Mouse (Mus musculus): ENCODE data around the gene Spx. TPM values are rescaled to one million over a fixed set of nuclear protein-coding genes. Genes with fewer than 3 reads are reported as not detected.

The Spx gene
- 0.31 TPM in 1 of 2 replicates, not detected in the other for polyA plus RNA-seq (2015; fragmentation: Nextera tagmentation; extraction: Ambion mirVana)

DNA sequence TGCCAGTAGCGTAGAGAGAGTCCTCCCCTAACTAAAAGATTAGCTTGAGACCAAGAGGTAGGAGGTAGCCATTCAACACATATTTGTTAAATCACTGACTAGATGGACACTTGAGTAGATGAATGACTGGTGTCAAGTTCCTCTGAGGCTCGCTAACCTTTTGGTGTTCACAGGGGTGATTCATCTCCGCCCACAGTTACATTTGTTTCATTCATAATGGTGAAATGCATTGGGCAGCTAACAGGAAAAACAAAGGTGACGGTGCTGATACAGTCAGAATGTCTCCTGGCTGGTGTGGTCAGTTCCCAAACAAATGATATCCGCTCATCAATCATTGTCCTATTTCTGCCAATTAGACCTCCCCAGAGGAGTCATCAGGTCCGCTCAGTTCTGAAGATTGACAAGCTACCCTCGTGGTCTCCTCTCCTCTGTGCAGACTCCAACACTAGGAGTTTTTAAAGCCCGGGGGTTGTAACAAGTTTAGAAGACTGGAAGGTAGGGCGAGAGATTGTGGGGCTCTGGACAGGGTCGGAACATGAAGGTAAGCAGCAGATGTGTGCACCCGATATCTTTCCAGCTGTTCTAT lies at the start of gene Spx:
Spx (plus strand) TSS at position 536 of the 586 bp plus-strand sequence.
- Histone ChIP-seq H3K27ac (ENCODE audit: low read length) (no peak within 1 kb of the TSS), H3K36me3 (ENCODE audit: control insufficient read depth, insufficient read depth) (no peaks in the 10 kb centered on the region), H3K4me3 (ENCODE audit: low read length) (no peak within 1 kb of the TSS), H3K4me1 (ENCODE audit: control insufficient read depth, insufficient read depth, low read length) (peaks cover 3% of the 10 kb centered on the region; the same call in 1 of the 2 replicates), H3K27me3 (ENCODE audit: control insufficient read depth, insufficient read depth, low read length) (peaks cover 25% of the 10 kb centered on the region), H3K9me3 (replicated peaks; ENCODE audit: control insufficient read depth, low read length) (no peaks in the 10 kb centered on the region), H3K9ac (ENCODE audit: low read length) (no peak within 1 kb of the TSS), H3K4me2 (ENCODE audit: low read depth, low read length) (no peak within 1 kb of the TSS)
- no peak for ATAC-seq (replicated peaks; ENCODE audit: extremely low read depth, insufficient read depth, low FRiP score)
- 65% methylated on average over 11 of the region's 11 CpGs for WGBS

DNA sequence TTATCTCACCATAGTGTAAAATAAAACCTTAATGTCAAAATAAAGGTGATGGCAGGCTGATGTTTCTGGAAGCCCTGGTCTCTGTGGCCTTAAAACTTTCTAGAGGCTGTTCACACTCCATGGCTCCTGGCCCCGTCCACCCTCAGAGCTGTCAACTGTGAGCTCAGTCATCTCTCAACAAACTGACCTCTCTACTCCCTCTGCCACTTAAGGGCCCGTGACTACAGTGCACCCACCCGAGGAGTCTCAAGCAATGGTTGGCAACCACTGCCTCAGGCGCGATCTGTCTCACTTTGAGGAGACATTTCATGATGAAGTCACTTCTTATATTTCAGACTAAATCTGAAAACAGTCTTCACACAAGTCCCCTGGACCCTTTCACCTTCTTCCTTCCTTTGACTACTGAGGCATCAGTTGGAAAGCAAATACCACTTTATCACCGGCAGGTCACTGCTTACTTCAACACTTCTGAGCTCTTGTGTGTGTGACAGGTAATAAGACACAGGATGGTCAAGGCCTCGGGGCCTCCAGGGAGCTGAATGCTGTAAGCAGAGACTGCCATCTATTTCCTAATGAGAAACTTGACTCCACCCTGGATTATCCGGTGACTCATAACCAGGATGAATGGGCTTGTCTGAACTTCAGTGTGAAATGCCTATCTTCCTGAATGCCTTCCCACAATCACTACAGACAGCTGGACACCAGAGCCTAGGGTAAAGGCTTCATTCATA lies 47.3 kb upstream of the Spx start:
- H3K4me1 ChIP-seq (ENCODE audit: control insufficient read depth, insufficient read depth, low read length) = no peaks in the 10 kb centered on the region
- no peak overlapping the region for H3K9ac ChIP-seq (ENCODE audit: low read length)
- H3K27me3 ChIP-seq (ENCODE audit: control insufficient read depth, insufficient read depth, low read length) = no peaks in the 10 kb centered on the region
- no peak overlapping the region for H3K27ac ChIP-seq (ENCODE audit: low read length)
- H3K36me3 ChIP-seq (ENCODE audit: control insufficient read depth, insufficient read depth) = peaks cover 27% of the 10 kb centered on the region
- H3K4me2 ChIP-seq (ENCODE audit: low read depth, low read length) = no peak overlapping the region
- 70% methylated on average over 8 of the region's 8 CpGs for WGBS
- ATAC-seq (replicated peaks; ENCODE audit: extremely low read depth, insufficient read depth, low FRiP score) = no peak
- H3K9me3 ChIP-seq (replicated peaks; ENCODE audit: control insufficient read depth, low read length) = no peaks in the 10 kb centered on the region
- H3K4me3 ChIP-seq (ENCODE audit: low read length) = no peak overlapping the region

DNA sequence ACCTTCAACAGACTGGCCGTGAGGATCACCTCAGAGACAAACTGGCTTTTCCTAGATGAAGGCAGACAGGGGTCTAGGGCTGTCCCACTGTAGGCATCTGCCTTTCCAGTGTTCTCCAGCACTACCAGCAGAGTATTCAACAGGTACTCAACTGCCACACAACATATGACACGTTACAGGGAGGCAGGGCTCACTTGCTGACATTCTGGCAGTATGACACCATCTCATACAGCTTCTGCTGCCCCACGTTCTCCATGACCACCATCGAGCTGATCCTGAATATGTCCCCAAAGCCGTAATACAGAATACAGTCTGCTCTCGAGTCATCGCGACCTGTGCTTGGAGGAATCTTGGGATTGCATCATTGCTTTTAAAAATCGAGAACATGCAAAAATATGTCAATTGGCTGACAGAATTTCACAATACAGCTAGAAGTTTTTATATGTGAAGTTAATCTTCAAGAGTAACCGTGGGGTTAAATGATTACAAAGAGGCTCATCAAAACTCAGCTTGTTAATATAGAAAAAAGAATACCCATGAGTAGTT lies 46.7 kb upstream of the Spx start:
- ATAC-seq (replicated peaks; ENCODE audit: extremely low read depth, insufficient read depth, low FRiP score) = no peak
- H3K27me3 ChIP-seq (ENCODE audit: control insufficient read depth, insufficient read depth, low read length) = no peaks in the 10 kb centered on the region
- H3K36me3 ChIP-seq (ENCODE audit: control insufficient read depth, insufficient read depth) = peaks cover 25% of the 10 kb centered on the region
- 86% methylated on average over 10 of the region's 10 CpGs for WGBS
- no peak overlapping the region for H3K27ac ChIP-seq (ENCODE audit: low read length)
- no peak overlapping the region for H3K4me3 ChIP-seq (ENCODE audit: low read length)
- H3K4me2 ChIP-seq (ENCODE audit: low read depth, low read length) = no peak overlapping the region
- H3K9me3 ChIP-seq (replicated peaks; ENCODE audit: control insufficient read depth, low read length) = no peaks in the 10 kb centered on the region
- H3K4me1 ChIP-seq (ENCODE audit: control insufficient read depth, insufficient read depth, low read length) = no peaks in the 10 kb centered on the region
- no peak overlapping the region for H3K9ac ChIP-seq (ENCODE audit: low read length)

DNA sequence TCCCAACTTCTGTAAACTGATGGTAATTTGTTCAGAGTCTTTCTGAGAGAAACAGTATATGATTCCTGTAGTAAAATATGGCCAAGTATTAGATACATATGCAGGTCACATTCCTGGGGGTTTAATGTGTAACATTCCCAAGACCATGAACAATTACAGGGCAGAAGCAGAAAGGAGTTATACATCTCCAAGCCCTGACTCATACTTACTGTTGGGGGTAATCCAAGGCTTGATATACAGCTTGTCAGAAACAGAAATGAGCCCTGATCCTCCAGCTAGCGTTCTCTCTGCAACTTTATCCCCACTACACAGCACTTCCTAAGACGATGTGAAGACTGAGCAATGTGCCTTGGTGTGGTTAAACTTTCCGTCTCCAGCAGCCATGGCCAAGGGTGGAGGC lies 45.7 kb upstream of the Spx start:
- Histone ChIP-seq H3K36me3 (ENCODE audit: control insufficient read depth, insufficient read depth) (peaks cover 29% of the 10 kb centered on the region), H3K4me1 (ENCODE audit: control insufficient read depth, insufficient read depth, low read length) (no peaks in the 10 kb centered on the region), H3K4me3 (ENCODE audit: low read length) (no peak overlapping the region), H3K9me3 (replicated peaks; ENCODE audit: control insufficient read depth, low read length) (no peaks in the 10 kb centered on the region), H3K4me2 (ENCODE audit: low read depth, low read length) (no peak overlapping the region), H3K9ac (ENCODE audit: low read length) (no peak overlapping the region), H3K27me3 (ENCODE audit: control insufficient read depth, insufficient read depth, low read length) (no peaks in the 10 kb centered on the region), H3K27ac (ENCODE audit: low read length) (no peak overlapping the region)
- no peak for ATAC-seq (replicated peaks; ENCODE audit: extremely low read depth, insufficient read depth, low FRiP score)
- 88% methylated on average over 3 of the region's 3 CpGs for WGBS

DNA sequence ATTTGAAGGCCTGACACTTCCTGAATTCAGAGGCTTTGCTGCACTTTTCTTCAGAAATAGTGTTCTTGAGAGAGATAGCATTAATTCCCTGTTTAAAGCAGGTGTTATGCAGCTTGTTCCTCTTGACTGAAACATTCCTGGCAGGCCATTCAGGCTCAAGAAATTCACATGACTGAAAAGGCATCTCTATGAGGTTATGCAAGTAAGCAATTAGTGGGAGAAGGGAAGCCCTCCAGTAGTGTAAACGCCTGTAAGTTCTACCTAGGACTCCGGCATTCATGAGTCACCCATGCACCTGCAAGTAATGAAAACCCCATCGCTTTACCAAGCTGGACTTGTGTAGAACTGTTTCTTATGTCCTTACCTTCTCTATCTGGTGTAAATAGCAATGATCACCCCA lies 43.7 kb upstream of the Spx start:
- Histone ChIP-seq H3K4me3 (ENCODE audit: low read length) (no peak overlapping the region), H3K36me3 (ENCODE audit: control insufficient read depth, insufficient read depth) (peaks cover 26% of the 10 kb centered on the region; the same call in 1 of the 2 replicates), H3K27me3 (ENCODE audit: control insufficient read depth, insufficient read depth, low read length) (no peaks in the 10 kb centered on the region), H3K27ac (ENCODE audit: low read length) (no peak overlapping the region), H3K4me2 (ENCODE audit: low read depth, low read length) (no peak overlapping the region), H3K9me3 (replicated peaks; ENCODE audit: control insufficient read depth, low read length) (no peaks in the 10 kb centered on the region), H3K4me1 (ENCODE audit: control insufficient read depth, insufficient read depth, low read length) (no peaks in the 10 kb centered on the region), H3K9ac (ENCODE audit: low read length) (no peak overlapping the region)
- ATAC-seq (replicated peaks; ENCODE audit: extremely low read depth, insufficient read depth, low FRiP score) = no peak
- 85% methylated on average over 3 of the region's 3 CpGs for WGBS

DNA sequence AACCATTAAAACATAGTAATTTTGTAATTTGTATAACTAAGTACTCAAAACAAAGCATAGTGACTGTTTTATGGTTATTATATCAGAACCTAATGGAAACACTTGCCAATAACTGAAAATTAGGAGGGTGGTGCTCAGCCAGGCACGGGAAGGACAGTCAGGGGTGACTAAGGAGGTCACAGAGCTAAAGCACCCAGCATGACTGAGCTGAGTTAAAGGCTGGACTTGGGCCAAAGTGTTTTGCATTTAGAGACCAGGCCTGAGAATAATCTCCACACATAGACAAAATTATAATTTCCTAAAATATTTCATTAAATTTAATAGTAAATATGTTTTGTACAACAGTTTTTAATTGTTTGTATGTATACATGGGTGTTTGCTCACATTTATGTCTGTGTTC lies 36.2 kb upstream of the Spx start:
- WGBS = 74% methylated on average over 1 of the region's 1 CpGs
- Histone ChIP-seq H3K4me3 (ENCODE audit: low read length) (no peak overlapping the region), H3K4me1 (ENCODE audit: control insufficient read depth, insufficient read depth, low read length) (no peaks in the 10 kb centered on the region), H3K27me3 (ENCODE audit: control insufficient read depth, insufficient read depth, low read length) (no peaks in the 10 kb centered on the region), H3K9ac (ENCODE audit: low read length) (no peak overlapping the region), H3K27ac (ENCODE audit: low read length) (no peak overlapping the region), H3K9me3 (replicated peaks; ENCODE audit: control insufficient read depth, low read length) (no peaks in the 10 kb centered on the region), H3K4me2 (ENCODE audit: low read depth, low read length) (no peak overlapping the region), H3K36me3 (ENCODE audit: control insufficient read depth, insufficient read depth) (peaks cover 20% of the 10 kb centered on the region)
- ATAC-seq (replicated peaks; ENCODE audit: extremely low read depth, insufficient read depth, low FRiP score) = no peak

DNA sequence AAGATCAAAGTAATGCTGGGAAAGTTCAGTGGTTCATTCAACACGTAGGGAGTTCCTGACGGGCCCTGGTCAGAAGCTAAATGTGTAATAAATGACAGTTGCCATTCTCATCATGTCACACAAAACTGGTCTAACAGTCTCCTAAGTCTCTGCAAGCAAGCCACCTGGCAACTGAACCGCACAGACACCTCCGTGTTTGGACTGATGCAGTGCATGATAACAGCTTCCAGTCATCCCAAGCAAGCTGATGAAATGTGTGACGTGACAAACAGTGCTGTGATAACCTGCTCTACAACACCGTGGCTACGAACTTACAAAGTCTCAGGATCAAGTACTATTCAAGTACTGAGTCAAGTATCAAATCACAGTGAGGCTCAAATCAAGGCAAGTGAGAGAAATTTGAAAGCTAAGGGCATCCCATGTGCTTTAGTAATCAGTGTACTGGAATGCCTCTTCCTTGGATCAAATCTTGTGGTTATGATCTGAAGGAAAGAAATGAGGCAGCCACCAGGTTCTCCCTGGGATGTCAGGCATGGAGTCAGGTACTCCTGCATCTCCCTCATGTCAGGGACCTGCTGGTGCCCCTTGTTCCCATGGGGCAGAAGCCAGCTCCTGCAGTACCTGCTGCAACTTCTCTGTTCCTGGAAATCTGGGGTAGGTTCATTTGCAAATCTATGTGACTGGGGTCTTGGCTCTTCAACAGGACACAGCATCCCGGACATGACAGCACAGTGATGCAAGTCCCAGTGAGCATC lies 34.5 kb upstream of the Spx start:
- no peaks in the 10 kb centered on the region for H3K4me1 ChIP-seq (ENCODE audit: control insufficient read depth, insufficient read depth, low read length)
- ATAC-seq (replicated peaks; ENCODE audit: extremely low read depth, insufficient read depth, low FRiP score) = no peak
- no peak overlapping the region for H3K9ac ChIP-seq (ENCODE audit: low read length)
- WGBS = 75% methylated on average over 8 of the region's 8 CpGs
- H3K36me3 ChIP-seq (ENCODE audit: control insufficient read depth, insufficient read depth) = peaks cover 13% of the 10 kb centered on the region
- H3K4me3 ChIP-seq (ENCODE audit: low read length) = no peak overlapping the region
- no peak overlapping the region for H3K27ac ChIP-seq (ENCODE audit: low read length)
- no peaks in the 10 kb centered on the region for H3K27me3 ChIP-seq (ENCODE audit: control insufficient read depth, insufficient read depth, low read length)
- no peak overlapping the region for H3K4me2 ChIP-seq (ENCODE audit: low read depth, low read length)
- no peaks in the 10 kb centered on the region for H3K9me3 ChIP-seq (replicated peaks; ENCODE audit: control insufficient read depth, low read length)

DNA sequence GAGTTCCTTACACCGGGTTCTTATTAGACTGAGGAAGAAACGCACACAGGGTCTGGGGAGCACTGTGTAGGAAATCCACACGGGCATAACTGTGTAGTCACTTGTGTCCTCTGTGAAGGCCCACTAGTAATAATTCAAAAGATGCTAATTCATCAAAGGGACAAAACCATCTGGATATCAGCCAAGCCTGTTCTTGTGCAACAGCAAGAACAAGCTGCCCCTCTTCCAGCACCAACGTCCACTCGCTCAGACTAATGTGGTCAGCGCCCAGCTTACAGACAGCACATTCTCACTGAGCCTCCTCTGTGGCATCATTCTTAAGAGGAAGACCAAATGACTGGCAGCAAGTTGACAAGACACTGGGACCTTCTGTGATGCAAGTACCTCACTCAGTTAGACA lies 33.3 kb upstream of the Spx start:
- H3K4me1 ChIP-seq (ENCODE audit: control insufficient read depth, insufficient read depth, low read length) = no peaks in the 10 kb centered on the region
- ATAC-seq (replicated peaks; ENCODE audit: extremely low read depth, insufficient read depth, low FRiP score) = no peak
- no peaks in the 10 kb centered on the region for H3K9me3 ChIP-seq (replicated peaks; ENCODE audit: control insufficient read depth, low read length)
- 78% methylated on average over 6 of the region's 6 CpGs for WGBS
- no peak overlapping the region for H3K9ac ChIP-seq (ENCODE audit: low read length)
- H3K4me3 ChIP-seq (ENCODE audit: low read length) = no peak overlapping the region
- peaks cover 6% of the 10 kb centered on the region; the same call in 1 of the 2 replicates for H3K36me3 ChIP-seq (ENCODE audit: control insufficient read depth, insufficient read depth)
- no peak overlapping the region for H3K27ac ChIP-seq (ENCODE audit: low read length)
- no peak overlapping the region for H3K4me2 ChIP-seq (ENCODE audit: low read depth, low read length)
- H3K27me3 ChIP-seq (ENCODE audit: control insufficient read depth, insufficient read depth, low read length) = no peaks in the 10 kb centered on the region

DNA sequence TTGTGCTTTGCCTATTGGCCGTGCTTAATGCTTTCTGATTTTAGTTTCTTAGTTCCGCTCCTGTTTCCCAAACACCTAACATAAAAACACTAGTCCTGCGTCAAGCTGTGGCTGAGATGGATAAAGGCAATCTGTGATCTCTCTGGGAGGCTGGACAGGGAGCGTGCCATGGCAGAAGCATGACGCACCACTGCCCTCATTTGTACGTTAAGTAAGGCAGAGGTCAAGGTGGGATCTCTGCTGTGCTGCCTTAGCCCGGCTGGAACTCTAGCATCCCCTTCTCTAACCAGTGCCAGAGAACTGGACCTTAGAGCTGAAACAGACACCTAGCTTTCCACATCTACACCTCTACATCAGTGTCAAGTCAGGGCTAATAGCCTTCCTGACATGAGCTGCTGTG lies 31.6 kb upstream of the Spx start:
- H3K4me1 ChIP-seq (ENCODE audit: control insufficient read depth, insufficient read depth, low read length) = peaks cover 4% of the 10 kb centered on the region
- no peaks in the 10 kb centered on the region for H3K27me3 ChIP-seq (ENCODE audit: control insufficient read depth, insufficient read depth, low read length)
- H3K4me2 ChIP-seq (ENCODE audit: low read depth, low read length) = no peak overlapping the region
- H3K9ac ChIP-seq (ENCODE audit: low read length) = no peak overlapping the region
- no peak for ATAC-seq (replicated peaks; ENCODE audit: extremely low read depth, insufficient read depth, low FRiP score)
- H3K27ac ChIP-seq (ENCODE audit: low read length) = no peak overlapping the region
- no peak overlapping the region for H3K4me3 ChIP-seq (ENCODE audit: low read length)
- peaks cover 4% of the 10 kb centered on the region; the same call in 1 of the 2 replicates for H3K36me3 ChIP-seq (ENCODE audit: control insufficient read depth, insufficient read depth)
- no peaks in the 10 kb centered on the region for H3K9me3 ChIP-seq (replicated peaks; ENCODE audit: control insufficient read depth, low read length)
- 89% methylated on average over 7 of the region's 7 CpGs for WGBS

Data from heart, embryonic 16.5 days (tissue).